Mouse (Mus musculus) myocyte (in vitro differentiated cells): Measurements from ENCODE around the gene Wdr31.

Source experiments
- MAX ChIP-seq: IDR thresholded peaks from one replicate; pipeline ENCODE4 v1.6.1; 2011; ENCODE audit warnings: low read depth, mild to moderate bottlenecking, control low read depth
- REST ChIP-seq: IDR thresholded peaks from one replicate; pipeline ENCODE4 v1.6.1; 2011; ENCODE audit warnings: mild to moderate bottlenecking, control low read depth, moderate library complexity; ENCODE audit not compliant: insufficient read depth, insufficient read length
- USF1 ChIP-seq: IDR thresholded peaks from one replicate; pipeline ENCODE4 v1.6.1; 2011; ENCODE audit warnings: low read depth, mild to moderate bottlenecking, control low read depth, moderate library complexity

- TF ChIP-seq MAX (no peak), REST (no peak), USF1 (no peak)
Observed at GRCm38 (mm10) chr4:62506798-62507197, 36.1 kb upstream of the Wdr31 start.
